Mouse (Mus musculus) C2C12 (cell line): Measurements from ENCODE around the gene Camk1g.

Experiments used
- CTCF ChIP-seq: IDR thresholded peaks from one replicate; pipeline ENCODE4 v1.5.1; 2011; ENCODE audit not compliant: control insufficient read depth, insufficient read depth, insufficient read length
- MAX ChIP-seq: IDR thresholded peaks from one replicate; pipeline ENCODE4 v1.6.1; 2011; ENCODE audit warnings: mild to moderate bottlenecking, control low read depth
- MYOD1 ChIP-seq: IDR thresholded peaks from one replicate; pipeline ENCODE4 v1.6.1; 2011; ENCODE audit warnings: low read depth; ENCODE audit not compliant: control insufficient read depth, insufficient read length
- MYOG ChIP-seq: IDR thresholded peaks from one replicate; pipeline ENCODE4 v1.6.1; 2011; ENCODE audit not compliant: control insufficient read depth, insufficient read length; ENCODE audit errors: extremely low read depth
- USF1 ChIP-seq: IDR thresholded peaks from one replicate; pipeline ENCODE4 v1.6.1; 2011; ENCODE audit warnings: low read depth, mild to moderate bottlenecking, control low read depth, moderate library complexity

GRCm38 (mm10) chr1:193327216-193327615, 42.9 kb downstream of the Camk1g start:
- TF ChIP-seq CTCF = no peak
- TF ChIP-seq MAX = no peak
- TF ChIP-seq USF1 = no peak
- no peak for TF ChIP-seq MYOG
- no peak for TF ChIP-seq MYOD1
